Mouse (Mus musculus) forebrain, embryonic 10.5 days (tissue): ENCODE measurements at regions not wholly inside any gene's neighbourhood (a gene's known extent, or its start where the extent isn't known, plus 50 kb on each side); places are given as distances from the start of the nearest gene placed in this dataset.

ENCODE experiments used
- DNase-seq: peaks from one replicate; pipeline ENCODE4 v3.0.0-alpha.2; 2017; ENCODE audit warnings: low spot score; ENCODE audit errors: extremely low spot score
- H3K27ac ChIP-seq: fragments of 300-500 bp; sonication (generic); 2 replicates; pipeline ENCODE4 v1.5.1; 2016; ENCODE audit warnings: mild to moderate bottlenecking
- H3K27me3 ChIP-seq: fragments of 300-500 bp; sonication (generic); 2 replicates; pipeline ENCODE4 v1.6.1; 2016; ENCODE audit warnings: mild to moderate bottlenecking; ENCODE audit not compliant: poor library complexity, severe bottlenecking
- H3K36me3 ChIP-seq: fragments of 300-500 bp; sonication (generic); replicated peaks from 2 replicates; pipeline ENCODE4 v1.6.1; 2016; ENCODE audit warnings: mild to moderate bottlenecking, moderate library complexity
- H3K4me1 ChIP-seq: fragments of 300-500 bp; sonication (generic); 2 replicates; pipeline ENCODE4 v1.6.1; 2016
- H3K4me3 ChIP-seq: fragments of 300-500 bp; sonication (generic); 2 replicates; pipeline ENCODE4 v1.5.1; 2016; ENCODE audit warnings: mild to moderate bottlenecking, moderate library complexity
- H3K9me3 ChIP-seq: fragments of 300-500 bp; sonication (generic); 2 replicates; pipeline ENCODE4 v1.6.1; 2016; ENCODE audit warnings: mild to moderate bottlenecking, moderate library complexity
- WGBS: fragments of 180-500 bp; shearing (Covaris S2); methylation state at CpG from one replicate; pipeline ENCODE4 v1.1.7; 2016; 5-methylcytosine and 5-hydroxymethylcytosine counted together

GRCm38 (mm10) chr13:53667518-53667917 lies 194.6 kb upstream of the Msx2 start:
- WGBS: 88% methylated on average over 4 of the region's 4 CpGs
- peaks cover 5% of the 10 kb centered on the region; the same call in 1 of the 2 replicates for H3K4me1 ChIP-seq
- H3K4me3 ChIP-seq: no peak overlapping the region
- no peak for DNase-seq
- H3K27ac ChIP-seq: no peak overlapping the region
- H3K27me3 ChIP-seq: no peaks in the 10 kb centered on the region
- peaks cover 13% of the 10 kb centered on the region; the same call in 1 of the 2 replicates for H3K9me3 ChIP-seq
- no peaks in the 10 kb centered on the region for H3K36me3 ChIP-seq

- WGBS: 94% methylated on average over 2 of the region's 2 CpGs
- no peaks in the 10 kb centered on the region for H3K36me3 ChIP-seq
- no peak for DNase-seq
- H3K27ac ChIP-seq: no peak overlapping the region
- H3K27me3 ChIP-seq: no peaks in the 10 kb centered on the region
- H3K4me1 ChIP-seq: peaks cover 4% of the 10 kb centered on the region; the same call in 1 of the 2 replicates
- peaks cover 13% of the 10 kb centered on the region; the same call in 1 of the 2 replicates for H3K9me3 ChIP-seq
- H3K4me3 ChIP-seq: no peak overlapping the region
Observed at GRCm38 (mm10) chr13:53665592-53665991, 192.7 kb upstream of the Msx2 start.

- Histone ChIP-seq H3K4me3 (no peak overlapping the region), H3K9me3 (peaks cover 13% of the 10 kb centered on the region; the same call in 1 of the 2 replicates), H3K36me3 (no peaks in the 10 kb centered on the region), H3K27me3 (no peaks in the 10 kb centered on the region; the same call in 1 of the 2 replicates), H3K4me1 (no peaks in the 10 kb centered on the region), H3K27ac (no peak overlapping the region)
- WGBS: 95% methylated on average over 7 of the region's 7 CpGs
- DNase-seq: no peak
Observed at GRCm38 (mm10) chr13:53664631-53665230, 191.9 kb upstream of the Msx2 start.

GRCm38 (mm10) chr13:53652826-53653225 lies 180.0 kb upstream of the Msx2 start:
- DNase-seq: no peak
- 69% methylated on average over 4 of the region's 4 CpGs for WGBS
- Histone ChIP-seq H3K27ac (no peak overlapping the region), H3K9me3 (no peaks in the 10 kb centered on the region), H3K27me3 (no peaks in the 10 kb centered on the region), H3K4me3 (no peak overlapping the region), H3K36me3 (no peaks in the 10 kb centered on the region), H3K4me1 (no peaks in the 10 kb centered on the region)

GRCm38 (mm10) chr13:53648353-53648752 lies 175.5 kb upstream of the Msx2 start:
- Histone ChIP-seq H3K27ac (no peak overlapping the region), H3K27me3 (no peaks in the 10 kb centered on the region), H3K36me3 (no peaks in the 10 kb centered on the region), H3K9me3 (0 out of 2 replicates have a peak, but pooled peaks cover 3% of the 10 kb centered on the region), H3K4me3 (no peak overlapping the region), H3K4me1 (no peaks in the 10 kb centered on the region)
- no peak for DNase-seq
- 94% methylated on average over 15 of the region's 15 CpGs for WGBS

GRCm38 (mm10) chr13:53642557-53642956 lies 169.7 kb upstream of the Msx2 start:
- Histone ChIP-seq H3K27ac (no peak overlapping the region), H3K4me1 (no peaks in the 10 kb centered on the region), H3K4me3 (no peak overlapping the region), H3K27me3 (peaks cover 4% of the 10 kb centered on the region), H3K36me3 (no peaks in the 10 kb centered on the region), H3K9me3 (0 out of 2 replicates have a peak, but pooled peaks cover 3% of the 10 kb centered on the region)
- no peak for DNase-seq
- 89% methylated on average over 5 of the region's 5 CpGs for WGBS

GRCm38 (mm10) chr13:53639584-53639983 lies 166.7 kb upstream of the Msx2 start:
- 0 out of 2 replicates have a peak, but pooled peaks cover under 1% of the 10 kb centered on the region for H3K9me3 ChIP-seq
- no peak overlapping the region for H3K27ac ChIP-seq
- 91% methylated on average over 5 of the region's 5 CpGs for WGBS
- peaks cover 6% of the 10 kb centered on the region; the same call in 1 of the 2 replicates for H3K4me1 ChIP-seq
- no peak for DNase-seq
- H3K36me3 ChIP-seq: no peaks in the 10 kb centered on the region
- H3K4me3 ChIP-seq: no peak overlapping the region
- peaks cover 21% of the 10 kb centered on the region for H3K27me3 ChIP-seq

- Histone ChIP-seq H3K4me3 (no peak overlapping the region), H3K27me3 (peaks cover 21% of the 10 kb centered on the region), H3K27ac (no peak overlapping the region), H3K9me3 (no peaks in the 10 kb centered on the region), H3K4me1 (peaks cover 10% of the 10 kb centered on the region; the same call in 1 of the 2 replicates), H3K36me3 (no peaks in the 10 kb centered on the region)
- no peak for DNase-seq
- 88% methylated on average over 10 of the region's 10 CpGs for WGBS
Observed at GRCm38 (mm10) chr13:53639115-53639514, 166.2 kb upstream of the Msx2 start.

- WGBS: 81% methylated on average over 5 of the region's 5 CpGs
- DNase-seq: no peak
- no peak overlapping the region for H3K27ac ChIP-seq
Observed at GRCm38 (mm10) chr13:53636011-53636410, 163.1 kb upstream of the Msx2 start.

GRCm38 (mm10) chr13:53634637-53635203 lies 161.8 kb upstream of the Msx2 start:
- Histone ChIP-seq H3K27me3 (peaks cover 34% of the 10 kb centered on the region), H3K4me1 (peaks cover 14% of the 10 kb centered on the region; the same call in 1 of the 2 replicates), H3K4me3 (no peak overlapping the region), H3K9me3 (no peaks in the 10 kb centered on the region), H3K36me3 (no peaks in the 10 kb centered on the region), H3K27ac (no peak overlapping the region)
- 46% methylated on average over 9 of the region's 9 CpGs for WGBS
- no peak for DNase-seq

More at GRCm38 (mm10) chr13:53636011-53636410, 163.1 kb upstream of the Msx2 start:
- H3K4me1 ChIP-seq: peaks cover 14% of the 10 kb centered on the region; the same call in 1 of the 2 replicates
- H3K27me3 ChIP-seq: peaks cover 28% of the 10 kb centered on the region
- no peak overlapping the region for H3K4me3 ChIP-seq
- no peaks in the 10 kb centered on the region for H3K36me3 ChIP-seq
- no peaks in the 10 kb centered on the region for H3K9me3 ChIP-seq

- Histone ChIP-seq H3K27ac (peak overlapping the region; percentile 3; the same call in 1 of the 2 replicates), H3K4me3 (no peak overlapping the region), H3K36me3 (no peaks in the 10 kb centered on the region), H3K9me3 (no peaks in the 10 kb centered on the region), H3K4me1 (peaks cover 53% of the 10 kb centered on the region), H3K27me3 (peaks cover 96% of the 10 kb centered on the region)
- no peak for DNase-seq
- WGBS: 56% methylated on average over 10 of the region's 10 CpGs
Observed at GRCm38 (mm10) chr13:53598050-53598449, 125.2 kb upstream of the Msx2 start.

GRCm38 (mm10) chr13:53596871-53597800 lies 124.3 kb upstream of the Msx2 start:
- peak overlapping the region; percentile 3; the same call in 1 of the 2 replicates for H3K27ac ChIP-seq
- H3K36me3 ChIP-seq: no peaks in the 10 kb centered on the region
- no peak for DNase-seq
- peaks cover 86% of the 10 kb centered on the region for H3K27me3 ChIP-seq
- no peak overlapping the region for H3K4me3 ChIP-seq
- no peaks in the 10 kb centered on the region for H3K9me3 ChIP-seq
- WGBS: 54% methylated on average over 19 of the region's 19 CpGs
- peaks cover 45% of the 10 kb centered on the region for H3K4me1 ChIP-seq
